Mouse (Mus musculus) retina, postnatal 1 day (tissue): ENCODE results near the gene Tha1.

Experiments
- DNase-seq: peaks from one replicate; pipeline ENCODE4 v3.0.0-alpha.2; 2012

Tha1 gene

DNA sequence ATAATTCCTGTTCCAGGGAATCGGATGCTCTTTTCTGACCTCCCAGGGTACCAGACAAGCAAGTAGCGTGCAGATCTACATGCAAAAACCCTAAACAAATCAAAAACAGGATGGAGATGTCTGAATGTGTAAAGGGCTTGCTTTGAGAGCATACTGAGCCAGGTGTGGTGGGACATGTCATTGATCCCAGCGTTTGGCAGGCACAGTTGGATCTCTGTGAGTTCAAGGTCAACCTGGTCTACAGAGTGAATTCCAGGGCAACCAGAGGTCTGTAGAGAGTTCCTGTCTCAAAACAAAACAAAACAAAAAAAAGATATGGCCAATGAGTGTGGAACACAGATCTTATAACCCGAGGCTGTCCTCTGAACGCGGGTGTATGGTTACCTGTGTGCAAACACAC is 49.9 kb downstream of the Tha1 start:
- DNase-seq = no peak

DNA sequence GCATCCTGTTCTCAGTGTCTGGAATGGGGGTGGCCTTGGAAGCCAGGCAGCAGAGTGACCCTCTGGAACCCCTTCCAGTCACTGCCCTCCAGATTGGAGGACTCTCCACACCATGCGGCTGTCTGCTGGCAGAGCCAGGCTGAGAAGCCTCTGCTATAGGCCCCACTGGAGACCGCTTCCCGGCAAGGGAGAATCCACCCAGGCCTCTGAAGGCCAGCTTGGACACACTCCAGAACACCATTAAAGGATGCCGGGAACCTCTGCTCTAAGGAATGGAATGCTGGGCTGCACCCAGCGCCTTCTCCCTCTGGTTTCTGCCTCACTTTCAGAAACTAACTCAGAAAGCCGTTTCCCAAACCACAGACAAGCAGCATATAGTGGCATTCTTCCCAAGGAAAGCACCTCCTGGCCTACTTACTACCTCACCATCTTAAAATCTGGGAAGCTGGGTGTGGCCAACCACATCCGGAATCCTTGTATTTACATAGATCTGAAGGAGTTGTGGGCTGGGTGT is 50.5 kb downstream of the Tha1 start:
- no peak for DNase-seq

DNA sequence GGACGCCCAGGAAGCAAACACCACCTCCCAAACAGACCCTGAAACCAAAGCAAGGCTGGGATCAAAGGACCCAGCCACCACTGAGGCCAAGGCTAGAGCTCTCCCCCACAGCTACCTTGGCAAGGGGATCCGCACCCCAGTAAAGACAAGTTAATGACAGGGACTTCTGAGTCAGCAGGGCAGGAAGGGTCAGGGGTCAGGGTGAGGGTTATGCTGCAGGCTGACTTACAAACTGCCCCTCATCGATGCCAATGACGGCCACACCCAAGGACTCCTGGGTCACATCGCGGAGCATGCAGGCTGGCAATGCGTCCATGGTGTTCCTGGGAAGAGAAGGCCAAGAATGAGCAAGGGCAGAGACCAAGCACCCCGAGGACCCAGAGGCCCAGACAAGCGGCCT is 51.4 kb downstream of the Tha1 start:
- DNase-seq = no peak

DNA sequence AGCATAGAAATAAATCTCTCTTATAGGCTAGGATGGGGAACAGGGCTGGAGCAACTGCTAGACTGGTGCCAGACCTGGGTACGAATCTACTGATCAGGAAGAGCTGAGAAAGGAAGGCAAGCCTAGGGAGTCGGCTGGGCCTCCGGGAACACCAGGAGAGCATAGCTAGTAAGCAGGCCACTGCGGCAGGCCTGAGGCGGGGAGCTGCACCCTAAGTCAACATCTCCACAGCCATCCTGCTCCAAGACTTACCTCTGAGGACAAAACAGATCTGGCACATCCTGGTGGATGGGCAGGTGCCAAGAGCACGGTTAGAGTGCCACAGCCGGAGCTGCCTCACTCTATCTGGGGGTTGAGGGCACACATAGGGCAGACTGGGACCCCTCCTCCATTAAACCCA is 53.1 kb downstream of the Tha1 start:
- no peak for DNase-seq

DNA sequence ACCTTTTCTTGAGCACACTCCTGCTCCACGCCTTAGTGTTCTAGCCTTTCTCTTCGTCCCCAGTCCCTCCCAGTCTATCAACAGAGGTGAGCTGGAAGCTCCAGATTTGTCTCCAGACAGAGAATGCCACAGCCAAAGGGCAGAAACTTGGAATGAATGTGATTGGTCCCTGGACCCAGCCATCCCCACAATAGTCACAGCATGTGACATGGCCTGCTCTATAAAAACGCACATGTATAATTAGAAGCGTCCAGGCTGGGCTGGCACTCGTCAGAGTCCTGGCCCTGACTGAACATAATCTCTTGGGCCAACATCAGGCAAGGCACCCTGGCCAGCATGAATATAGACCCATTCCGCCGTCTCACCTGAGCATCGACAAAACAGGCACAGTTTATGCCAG is 54.2 kb downstream of the Tha1 start:
- no peak for DNase-seq
